Mouse (Mus musculus) spleen, adult 2 months (tissue): ENCODE results near the gene Msrb1.

Source experiments
- CTCF ChIP-seq: fragments of 200-500 bp; IDR thresholded peaks from 2 replicates; pipeline ENCODE4 v1.5.1; 2011; ENCODE audit warnings: mild to moderate bottlenecking, inconsistent platforms; ENCODE audit not compliant: insufficient read depth, insufficient read length, insufficient replicate concordance; ENCODE audit errors: extremely low read depth
- POLR2A ChIP-seq: fragments of 200-500 bp; IDR thresholded peaks from 2 replicates; pipeline ENCODE4 v1.6.1; 2011; ENCODE audit warnings: low read depth, low read length, inconsistent platforms

DNA sequence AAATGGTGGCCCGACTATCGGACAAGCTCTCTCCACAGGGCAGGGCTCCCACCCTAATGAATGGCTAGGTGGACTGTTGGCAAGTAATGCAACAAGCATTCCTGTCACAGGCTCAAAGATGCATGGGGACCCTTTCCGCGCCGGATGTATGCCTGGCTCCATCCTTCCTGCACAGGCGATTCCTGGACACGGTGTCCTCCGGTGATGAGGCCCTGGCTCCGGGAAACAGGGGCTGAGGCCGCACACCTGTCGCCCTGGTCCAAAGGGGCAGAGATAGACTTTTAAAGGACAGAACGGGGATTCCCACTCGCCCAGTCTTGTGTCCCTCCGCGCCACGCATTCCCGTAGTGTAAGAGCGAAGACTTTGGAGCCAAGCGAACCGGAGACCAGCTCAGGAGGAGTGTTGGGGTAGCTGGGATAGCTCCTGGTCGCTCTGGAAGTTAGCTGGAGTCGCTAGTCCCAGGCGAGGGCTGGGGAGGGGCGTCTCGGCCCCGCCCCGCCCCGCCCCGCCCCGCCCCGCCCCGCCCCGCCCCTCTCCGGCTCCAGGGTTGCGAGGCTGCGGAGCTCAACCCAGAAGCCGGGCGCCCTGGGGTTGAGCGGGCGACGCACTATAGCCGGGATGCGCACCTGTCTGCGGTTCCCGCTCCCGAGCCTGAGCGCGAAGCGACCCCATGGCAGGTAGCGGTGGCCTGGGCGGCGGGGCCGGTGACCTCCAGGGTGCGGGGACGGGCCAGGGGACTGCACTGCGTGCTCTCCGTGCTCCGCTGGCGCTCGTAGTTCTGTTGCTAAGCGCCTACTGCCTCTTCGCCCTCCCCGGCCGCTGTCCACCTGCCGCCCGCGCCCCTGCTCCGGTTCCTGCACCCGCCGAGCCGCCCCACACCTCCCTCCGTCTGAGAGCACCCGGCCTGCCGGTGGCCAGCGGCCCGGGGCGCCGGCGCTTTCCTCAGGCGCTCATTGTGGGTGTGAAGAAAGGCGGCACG, 16.3 kb downstream of the Msrb1 start, which contains the start of gene Hs3st6:
- TF ChIP-seq CTCF, result no peak
- TF ChIP-seq POLR2A, result no peak
